Mouse (Mus musculus): Measurements from ENCODE around the gene Mllt3. TPM values are rescaled to one million over a fixed set of nuclear protein-coding genes. Genes with fewer than 3 reads are reported as not detected.
A peak's percentile ranks its signal among the peaks of the same experiment; 100 is the strongest.

The Mllt3 gene
- polyA plus RNA-seq, 2 experiments from 2014 or later, result 100 to 106 TPM

DNA sequence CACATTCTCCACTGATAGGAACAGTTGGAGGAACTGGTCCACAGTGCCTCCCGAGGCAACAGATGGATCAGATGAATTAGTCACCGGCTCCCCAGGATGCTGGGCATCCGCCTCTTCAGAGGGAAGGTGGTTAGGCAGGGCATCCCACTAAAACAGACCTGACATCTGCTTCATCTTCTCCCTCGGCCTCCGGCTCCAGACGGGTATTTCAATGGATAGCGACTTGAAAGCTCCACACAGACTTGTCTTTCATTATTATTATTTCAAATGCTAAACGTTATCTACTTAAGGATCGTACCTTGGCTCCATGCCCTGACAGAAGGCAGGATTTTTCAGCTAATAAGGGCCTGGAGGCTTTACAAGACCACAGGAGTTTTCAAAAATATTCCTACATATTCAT lies 214.0 kb downstream of the Mllt3 start:
- ATAC-seq, result no peak

DNA sequence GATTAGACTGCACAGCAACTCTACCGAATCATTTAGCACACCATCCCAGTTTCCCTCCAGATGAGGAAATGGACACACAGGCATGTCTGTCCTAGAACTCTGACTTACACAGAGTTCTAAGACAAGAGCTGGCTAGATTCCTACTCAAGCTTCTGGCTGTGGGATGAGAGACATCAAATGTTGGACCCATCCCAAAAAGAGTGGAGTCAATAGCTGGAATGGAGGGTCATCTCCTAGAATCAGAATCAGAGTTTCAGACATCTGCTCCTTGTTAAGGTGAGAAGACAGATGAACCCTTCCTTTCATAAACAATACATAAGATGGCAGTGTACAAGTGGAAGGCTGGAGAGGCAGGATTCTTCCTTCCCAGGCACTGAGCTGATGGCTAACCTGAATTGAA lies 214.9 kb downstream of the Mllt3 start:
- ATAC-seq, result no peak

DNA sequence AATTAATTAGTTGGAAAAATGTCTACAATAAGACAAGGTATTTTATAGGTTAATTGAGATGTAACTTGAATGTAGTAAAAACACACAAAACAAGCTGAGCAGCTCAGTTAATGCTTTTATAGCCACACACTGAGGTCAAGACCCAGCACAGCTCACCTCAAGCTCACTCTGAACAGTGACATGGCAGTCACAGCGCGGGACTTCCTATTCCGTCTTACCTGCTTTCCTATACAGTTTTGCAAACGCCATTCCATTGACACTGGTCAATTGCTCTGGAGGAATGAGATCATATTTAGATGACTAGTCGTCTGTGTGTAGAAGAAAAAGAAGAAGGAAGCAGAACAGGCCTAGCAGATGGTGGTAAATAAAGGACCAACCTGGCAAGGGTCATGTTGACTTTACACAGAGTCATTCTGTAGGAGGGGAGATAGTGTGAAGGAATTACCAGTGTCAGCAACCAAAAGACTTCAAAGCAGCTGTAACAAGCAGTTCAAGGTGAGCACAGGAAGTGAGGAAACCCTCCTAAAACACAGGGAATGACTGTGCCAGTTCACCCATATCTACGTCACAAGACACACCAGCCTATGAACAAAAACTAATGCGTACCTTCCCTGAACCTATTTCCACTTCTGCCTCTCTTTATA lies 217.6 kb downstream of the Mllt3 start:
- no peak for ATAC-seq

DNA sequence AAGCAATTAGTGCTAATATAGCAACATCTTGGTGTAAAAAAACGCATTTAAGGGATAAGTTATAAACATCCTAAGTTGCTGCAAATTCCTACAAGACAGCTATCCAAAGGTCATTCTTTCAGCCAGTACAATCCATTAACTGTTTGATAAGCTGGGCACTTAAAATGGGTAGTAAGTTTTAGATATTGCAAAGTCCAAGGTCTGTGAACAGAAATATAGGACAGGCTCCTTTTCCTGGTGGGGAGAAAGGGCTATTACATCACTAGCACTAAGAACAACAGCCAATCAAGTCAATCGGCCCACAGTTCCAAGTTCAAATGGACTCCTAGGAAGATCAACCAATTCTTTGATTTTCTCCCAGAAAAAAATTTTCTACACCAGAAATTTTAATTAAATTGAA lies 221.3 kb downstream of the Mllt3 start:
- no peak for ATAC-seq

DNA sequence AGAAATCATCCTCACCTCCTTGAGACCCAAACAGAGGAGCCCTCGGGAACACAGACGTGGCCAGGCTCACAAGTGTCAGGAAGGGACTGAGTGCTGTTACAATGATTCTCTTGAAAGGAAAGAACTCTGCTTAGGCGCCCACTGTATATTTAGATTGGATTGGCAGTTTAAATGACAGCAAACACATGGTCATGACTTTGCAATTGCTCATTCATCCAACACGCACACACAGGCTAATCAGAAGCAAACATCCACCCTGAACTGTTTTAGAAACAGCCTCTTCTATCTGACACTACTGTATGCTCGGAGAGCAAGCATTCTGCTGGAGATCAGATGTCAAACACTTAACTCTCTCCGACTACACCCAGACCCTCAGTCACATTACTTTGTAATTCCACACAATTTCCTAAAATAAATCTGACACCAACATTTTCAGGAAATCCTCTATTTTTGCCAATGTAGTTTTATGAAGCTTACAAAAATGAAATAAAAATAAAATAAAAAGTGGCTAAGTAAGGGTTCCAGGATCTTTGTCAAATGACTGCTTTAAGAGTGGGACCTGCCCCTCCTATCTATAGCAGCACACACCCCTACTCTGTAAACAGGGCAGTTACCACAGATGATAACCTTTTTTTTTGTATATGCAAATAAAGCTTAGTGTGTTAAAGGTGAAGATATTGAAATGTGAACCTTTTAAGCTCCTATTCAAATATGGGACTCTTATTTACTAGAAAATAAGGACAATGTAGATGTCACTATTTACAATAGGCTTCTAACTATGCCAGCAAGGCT lies 226.8 kb downstream of the Mllt3 start:
- ATAC-seq, result no peak

DNA sequence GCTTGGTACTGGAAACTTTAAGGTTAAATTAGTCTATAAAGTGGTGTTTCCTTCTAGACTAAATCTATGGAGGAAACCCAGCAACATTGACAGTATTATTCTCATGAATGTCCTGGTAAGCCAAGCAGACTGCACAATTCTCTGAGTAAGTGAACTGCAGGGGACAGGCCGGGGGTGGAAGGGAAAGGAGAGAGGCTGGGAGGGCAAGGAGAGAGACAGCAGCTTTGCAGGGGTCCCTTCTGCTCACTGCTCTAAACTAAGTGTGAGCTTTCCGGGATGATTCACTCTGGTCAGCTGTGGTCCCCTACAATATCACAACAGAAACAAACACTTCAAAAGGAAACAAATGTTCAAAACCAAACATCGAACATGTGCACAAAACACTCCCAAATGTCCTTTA lies 228.6 kb downstream of the Mllt3 start:
- ATAC-seq, result no peak

DNA sequence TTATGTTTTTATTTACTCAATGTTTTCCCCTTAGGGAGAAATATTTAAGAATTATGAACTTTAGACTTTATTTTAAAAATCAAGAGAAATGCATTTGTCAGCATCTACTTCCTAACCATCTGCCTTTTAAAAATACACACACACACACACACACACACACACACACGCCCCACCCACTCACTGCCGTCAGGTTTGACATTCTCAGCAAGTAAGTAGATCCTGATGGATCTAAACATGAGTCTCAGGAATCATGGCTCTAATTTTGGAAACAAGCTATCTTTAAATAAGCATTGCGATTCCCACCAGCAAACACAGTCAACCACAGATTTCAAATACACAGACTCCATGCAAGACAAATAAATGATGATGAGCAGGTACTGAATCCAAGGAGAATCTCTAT lies 229.9 kb downstream of the Mllt3 start:
- ATAC-seq, result no peak

DNA sequence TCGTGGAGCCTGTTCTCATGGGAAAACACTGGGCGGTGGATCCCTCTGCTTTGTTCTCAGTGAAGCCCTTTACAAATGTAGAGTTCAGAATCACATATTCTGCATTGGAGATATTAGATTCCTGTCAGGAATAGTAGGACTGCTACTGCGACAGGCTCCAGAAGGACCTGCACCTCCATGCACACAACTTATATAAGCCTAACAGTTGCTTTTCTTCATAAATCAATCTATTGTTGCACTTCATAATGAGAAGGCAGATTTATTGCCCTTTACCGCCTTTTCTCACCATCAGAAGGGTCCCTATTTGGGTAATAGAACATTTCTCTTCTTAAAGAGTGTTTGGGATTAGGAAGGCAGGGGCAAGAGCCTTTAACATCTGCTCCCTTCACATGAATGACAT lies 231.0 kb downstream of the Mllt3 start:
- ATAC-seq, result no peak

DNA sequence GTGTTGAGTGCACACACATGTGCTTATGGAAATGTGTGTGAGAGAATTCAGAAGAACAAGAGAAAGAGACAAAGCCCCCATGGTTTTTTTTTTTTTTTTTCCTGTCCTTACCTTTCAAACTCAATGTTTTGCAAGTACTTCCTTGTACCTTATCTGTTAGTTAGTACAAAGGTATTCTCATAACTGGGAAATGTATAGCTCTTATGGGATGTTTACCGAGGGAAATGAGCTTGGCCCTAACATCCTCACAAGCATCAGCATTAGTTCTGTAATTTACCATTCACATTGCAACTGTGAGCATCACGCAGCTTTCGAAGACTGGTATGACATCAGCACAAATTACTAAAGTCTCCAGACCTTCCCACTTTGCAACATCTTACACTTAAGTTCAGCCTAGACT lies 231.8 kb downstream of the Mllt3 start:
- ATAC-seq, result no peak

DNA sequence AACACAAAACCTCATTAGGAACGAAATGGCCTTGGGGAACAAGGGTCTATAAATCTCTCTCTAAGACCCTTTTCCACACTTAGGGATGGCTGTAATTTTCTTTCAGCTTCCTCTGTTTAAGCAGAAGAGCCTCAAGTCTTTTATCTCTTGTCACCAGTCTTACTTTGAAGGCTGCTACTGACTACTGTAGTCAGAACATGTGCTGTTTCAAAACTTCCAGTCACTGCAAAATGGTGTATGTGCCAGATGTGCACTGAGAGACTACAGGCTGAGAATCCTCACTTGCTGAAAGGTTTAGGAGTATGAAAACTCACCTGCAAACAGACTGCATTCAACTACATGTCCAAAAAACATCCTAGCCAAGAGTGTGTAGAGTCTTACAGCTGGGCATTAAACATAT lies 232.9 kb downstream of the Mllt3 start:
- ATAC-seq, result no peak

DNA sequence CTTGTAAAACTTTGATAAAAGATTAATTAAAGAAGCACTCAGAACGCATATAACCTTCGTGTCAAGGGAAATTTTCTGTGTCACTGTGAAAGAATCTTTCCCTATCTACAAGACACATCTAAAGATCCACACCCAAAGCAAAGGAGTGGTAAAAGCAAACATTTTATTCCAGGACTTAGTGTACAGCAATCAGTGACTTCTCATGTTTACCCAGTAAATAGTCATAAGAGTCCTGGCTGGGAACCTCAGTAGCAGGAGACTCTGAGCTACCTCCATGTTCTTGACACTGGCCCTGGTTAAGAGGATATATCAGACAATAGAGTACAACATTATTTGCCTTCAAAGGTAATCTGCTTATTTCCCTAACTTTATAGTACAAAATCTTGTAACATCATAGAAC lies 233.7 kb downstream of the Mllt3 start:
- no peak for ATAC-seq

DNA sequence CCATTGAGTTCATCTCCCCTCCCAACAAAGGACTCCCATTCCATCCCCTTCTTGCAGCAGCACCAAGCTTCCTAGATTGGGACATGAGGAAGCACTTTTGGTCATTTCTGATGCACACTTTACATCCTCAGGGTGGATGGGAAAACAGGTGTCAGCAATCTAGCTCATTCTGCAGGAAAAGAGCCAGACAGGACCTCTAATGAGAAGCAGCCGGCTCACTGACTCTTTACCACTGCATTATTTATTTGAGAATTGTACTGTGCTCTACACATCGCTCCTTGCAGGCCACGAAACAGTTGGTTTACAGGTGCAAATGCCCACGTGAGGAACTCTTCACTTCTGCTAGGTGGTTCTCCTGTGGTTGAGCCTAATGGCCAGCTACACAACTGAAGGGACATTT lies 237.9 kb downstream of the Mllt3 start:
- ATAC-seq, result no peak

DNA sequence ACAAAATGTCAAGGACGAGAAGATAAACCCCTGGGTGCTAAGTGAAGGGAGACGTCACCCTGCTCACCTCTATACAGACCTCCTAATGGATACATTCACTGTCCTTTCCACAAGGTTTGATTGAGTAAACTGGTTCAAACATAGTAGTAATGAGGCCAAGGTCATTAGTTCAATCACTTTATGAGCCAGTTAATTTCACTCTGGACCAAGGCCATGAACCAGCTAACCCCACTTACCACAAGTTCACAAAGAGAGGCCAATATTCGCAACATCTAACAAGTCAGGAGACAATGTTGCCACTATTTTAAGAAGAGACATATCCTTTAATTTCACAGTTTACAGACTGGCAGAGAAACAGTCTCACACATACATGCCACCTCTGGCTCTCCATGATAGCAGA lies 238.9 kb downstream of the Mllt3 start:
- ATAC-seq, result no peak

DNA sequence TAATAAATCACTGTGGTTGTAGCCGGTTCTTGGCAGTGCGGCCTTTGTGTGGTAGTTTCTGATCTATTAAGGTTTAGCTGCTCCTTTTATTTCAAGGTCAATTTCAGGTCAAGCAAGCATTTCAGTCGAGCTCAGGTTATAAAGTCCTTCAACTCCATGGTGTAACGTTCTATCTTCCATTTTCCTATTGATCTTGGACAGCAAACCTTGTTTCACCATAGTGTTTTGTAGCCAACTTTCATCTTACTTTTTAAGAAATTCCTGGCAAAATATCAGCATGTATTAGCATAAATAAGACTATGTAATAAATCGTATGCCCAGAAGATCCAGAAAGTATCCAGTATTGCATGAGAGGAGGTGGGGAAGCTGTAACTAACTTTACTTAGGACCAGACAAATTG lies 240.7 kb downstream of the Mllt3 start:
- no peak for ATAC-seq

DNA sequence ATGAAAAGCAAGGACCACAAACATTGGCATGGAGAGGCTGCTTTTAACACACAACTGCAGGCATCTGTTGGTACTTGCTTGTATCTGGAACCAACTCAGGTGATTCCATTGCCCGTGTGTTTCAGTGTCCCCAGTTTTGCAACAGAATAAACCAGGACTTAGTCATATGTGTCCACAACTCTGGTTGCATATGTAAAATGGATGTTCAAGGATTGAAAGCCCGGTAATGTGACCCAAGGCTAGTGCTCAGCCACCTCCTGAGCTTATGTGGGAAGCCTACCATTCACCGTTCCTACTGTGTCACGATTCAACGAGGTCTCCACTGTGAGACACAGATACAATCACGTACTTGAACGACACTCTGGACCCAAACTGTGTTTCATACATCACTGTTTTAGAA lies 243.7 kb downstream of the Mllt3 start:
- no peak for ATAC-seq

DNA sequence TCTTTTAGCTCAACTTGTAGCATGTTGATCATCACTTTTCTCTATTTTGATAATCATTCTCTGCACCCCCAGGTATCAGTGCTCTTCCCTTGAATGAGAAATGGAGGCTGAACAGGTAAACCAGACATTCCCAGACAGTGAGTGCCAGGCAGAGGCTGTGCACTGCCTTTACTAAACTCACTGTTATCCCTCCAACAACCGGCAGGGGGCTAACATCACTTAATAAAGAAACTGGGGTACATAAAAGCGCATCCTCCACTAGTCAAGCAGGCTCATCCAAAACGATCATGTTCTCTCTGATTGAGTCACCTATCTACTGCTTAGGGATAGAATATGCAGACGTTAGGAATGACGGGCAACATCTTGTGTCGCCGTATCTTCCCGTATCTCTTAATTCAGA lies 244.5 kb downstream of the Mllt3 start:
- peak; percentile 83 for ATAC-seq

DNA sequence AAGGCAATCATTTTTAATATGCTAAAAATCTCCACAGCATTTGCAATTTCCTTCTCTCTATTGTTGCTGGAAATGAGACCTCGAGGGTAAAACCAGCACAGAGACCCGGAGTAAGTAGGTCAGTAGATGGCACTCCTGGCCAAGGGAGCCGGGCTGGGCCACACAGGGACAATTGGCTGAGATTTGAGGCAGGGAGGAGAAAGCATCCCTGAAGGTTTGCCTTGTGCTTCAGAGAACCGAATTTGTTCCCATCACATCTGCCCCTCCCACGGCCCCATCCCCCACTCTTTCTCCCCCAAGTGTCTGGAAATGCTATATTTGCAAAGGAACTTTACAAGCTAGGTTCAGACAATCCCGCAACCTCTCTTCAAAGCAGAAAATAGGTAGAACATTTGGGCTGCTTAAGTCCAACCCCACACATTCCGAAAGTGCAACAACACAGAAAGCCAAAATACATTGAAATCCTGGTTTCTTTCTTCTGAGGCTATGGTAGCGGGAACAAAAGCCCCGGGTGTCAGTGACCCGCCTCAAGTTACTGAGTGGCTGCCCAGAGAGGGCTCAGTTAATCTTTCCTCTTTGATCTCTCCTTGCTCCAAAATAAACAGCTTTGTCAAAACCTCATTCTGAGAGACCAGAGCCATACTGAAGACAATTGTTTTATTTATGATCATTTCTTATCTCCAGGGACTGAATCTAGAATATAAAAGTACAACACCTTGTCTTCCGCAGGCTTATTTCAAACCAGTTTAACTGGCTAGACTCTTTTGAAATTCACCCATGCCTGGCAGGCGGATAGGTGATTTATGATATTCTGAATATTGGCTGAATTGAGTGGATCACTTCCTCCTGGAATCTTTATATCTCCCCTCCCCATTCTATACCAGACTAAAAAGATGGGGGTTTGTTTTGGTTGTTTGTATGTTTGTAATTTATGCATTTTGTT lies 247.8 kb downstream of the Mllt3 start:
- no peak for ATAC-seq

DNA sequence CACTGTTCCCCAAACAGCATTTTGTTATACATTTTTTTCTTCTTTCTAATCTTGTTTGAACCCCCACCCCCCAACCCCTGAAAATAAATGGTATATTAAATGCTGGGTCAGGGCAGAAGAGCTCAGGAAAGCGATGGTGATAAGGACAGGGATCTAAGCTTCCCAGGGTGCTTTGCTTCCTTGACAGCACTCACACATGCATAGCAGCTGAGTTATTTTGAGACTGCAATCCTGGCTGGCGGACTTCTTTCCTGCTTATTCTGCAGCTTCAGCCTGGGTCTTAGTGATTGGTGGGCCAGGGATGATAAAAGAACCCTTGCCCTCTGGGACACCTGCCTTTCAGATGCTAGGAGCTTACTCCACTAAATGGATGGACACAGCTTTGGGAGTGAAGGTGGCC lies 249.4 kb downstream of the Mllt3 start:
- ATAC-seq, result no peak

DNA sequence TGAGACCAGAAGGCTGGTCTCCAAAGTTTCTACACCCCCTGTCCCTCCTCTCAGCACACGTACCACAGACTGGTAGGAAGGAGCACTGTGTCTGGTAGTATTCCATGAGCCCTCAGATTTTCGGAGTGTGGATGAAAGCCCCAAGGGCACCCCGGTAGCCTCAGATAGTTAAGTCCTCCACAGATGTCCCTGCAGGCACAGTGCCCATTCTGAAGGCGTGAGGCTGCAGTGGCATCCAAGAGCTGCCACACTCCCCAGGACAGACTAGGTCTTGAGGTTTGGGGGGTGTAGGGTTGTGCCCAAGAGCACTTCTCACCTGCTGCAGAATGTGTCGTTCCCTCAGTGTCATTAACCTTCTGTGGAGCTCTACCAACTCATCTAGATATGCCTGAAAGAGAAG lies 251.2 kb downstream of the Mllt3 start:
- ATAC-seq, result no peak

DNA sequence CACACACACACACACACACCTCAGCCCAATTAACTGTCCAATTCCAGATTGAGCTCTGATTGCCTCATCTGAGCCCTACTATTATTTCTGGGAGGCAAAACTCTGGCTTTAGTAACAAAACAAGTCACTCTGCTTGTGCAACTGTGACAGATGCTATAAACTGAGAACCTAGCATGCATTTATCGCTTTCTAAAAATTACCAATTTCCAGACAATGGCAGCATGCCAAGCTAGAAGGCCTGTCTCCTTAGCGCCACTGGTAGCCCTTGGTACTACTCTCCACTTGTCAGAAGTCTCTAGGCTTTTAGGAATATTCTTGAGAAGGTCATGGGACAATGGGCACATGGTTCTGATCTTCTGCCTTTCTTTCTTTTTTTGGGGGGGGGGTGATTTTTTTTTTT lies 257.4 kb downstream of the Mllt3 start:
- no peak for ATAC-seq

DNA sequence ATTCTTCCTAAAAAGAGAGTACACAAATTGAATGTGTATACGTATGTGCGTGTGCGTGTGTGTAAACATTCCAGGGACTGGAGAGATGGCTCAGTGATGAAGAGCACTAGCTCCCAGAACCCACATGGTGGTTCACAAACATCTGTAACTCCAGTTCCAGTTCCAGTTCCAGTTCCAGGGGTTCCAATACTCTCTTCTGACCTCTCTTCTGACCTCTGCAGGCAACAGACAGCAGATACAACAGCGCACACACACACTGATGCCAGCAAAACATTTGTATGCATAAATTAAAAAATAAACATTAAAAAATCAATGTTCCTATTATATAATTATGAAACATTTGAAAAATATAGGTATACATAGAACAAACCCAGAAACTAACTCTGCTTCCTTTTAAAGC lies 258.6 kb downstream of the Mllt3 start:
- ATAC-seq, result no peak

DNA sequence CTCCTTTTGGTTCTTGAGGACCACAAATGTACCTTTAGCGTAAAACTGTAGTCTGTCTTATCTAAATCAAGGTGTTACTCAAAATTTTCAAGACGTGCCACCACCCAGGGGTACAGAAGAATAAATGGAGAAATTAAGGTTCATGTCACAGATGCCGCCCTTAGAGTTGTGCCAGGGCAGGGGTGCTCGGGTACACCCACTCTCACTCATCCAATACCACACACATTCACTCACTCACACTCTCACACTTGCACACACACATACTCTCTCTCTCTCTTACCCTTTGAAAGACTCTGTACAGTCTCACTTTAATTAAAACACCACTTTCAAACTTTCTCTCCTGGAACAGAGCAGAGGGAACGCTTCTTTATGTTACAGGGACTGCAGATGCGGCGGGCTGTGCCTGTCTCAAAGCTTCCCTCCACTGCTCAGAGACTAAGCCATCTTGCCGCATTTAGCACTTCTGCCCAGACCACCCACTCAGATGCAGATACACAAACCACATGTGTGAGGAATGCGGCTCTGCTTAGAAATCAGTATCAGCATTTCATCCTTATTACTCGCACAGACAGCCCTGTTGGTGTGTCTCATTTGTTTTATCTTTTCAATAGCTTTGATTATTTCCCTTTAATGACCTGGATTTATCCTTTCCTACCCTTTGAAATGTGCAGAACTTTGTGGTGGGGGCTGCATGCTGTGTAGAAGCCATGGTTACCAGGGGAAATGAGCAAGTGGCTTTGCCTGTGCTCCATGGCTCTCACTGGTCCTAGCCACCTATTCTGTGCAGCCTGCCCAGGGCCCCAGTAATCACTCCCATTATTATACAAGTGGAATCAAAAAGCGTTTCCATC lies 265.2 kb downstream of the Mllt3 start:
- ATAC-seq, result no peak

DNA sequence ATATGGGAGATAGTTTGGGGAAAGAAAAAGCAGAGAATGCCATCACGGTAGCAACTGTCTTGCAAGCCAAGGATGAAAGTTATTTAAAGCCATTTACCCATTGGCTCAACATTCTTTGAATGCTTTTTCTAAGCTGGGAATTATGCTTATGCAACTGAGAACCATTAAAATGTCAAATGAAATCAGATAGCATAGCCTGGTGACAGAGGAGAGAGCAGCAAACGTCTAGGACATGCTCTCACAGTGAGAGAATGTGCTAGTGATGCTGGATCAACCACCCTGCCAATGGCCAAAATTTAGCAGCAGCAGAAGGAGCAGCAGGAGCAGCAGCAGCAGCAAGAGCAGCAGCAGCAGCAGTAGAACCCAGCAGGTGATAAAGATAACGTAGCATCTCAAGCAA lies 267.4 kb downstream of the Mllt3 start:
- no peak for ATAC-seq
